Mouse (Mus musculus) hindbrain, embryonic 13.5 days (tissue): ENCODE measurements at regions not wholly inside any gene's neighbourhood (a gene's known extent, or its start where the extent isn't known, plus 50 kb on each side); places are given as distances from the start of the nearest gene placed in this dataset.
"Not testable (repeated sequence)": the region's sequence is repeated elsewhere in the genome, so short reads cannot be mapped to it uniquely, and the experiment has no call there.

Source experiments
- ATAC-seq: fragments of 200-750 bp; cut with Nextera tagmentation; 2 replicates; pipeline ENCODE4 v1.8.0; 2017; ENCODE audit warnings: moderate TSS enrichment; ENCODE audit not compliant: low FRiP score
- H3K27ac ChIP-seq: fragments of 300-500 bp; sonication (generic); 2 replicates; pipeline ENCODE4 v1.5.1; 2015; ENCODE audit warnings: inconsistent platforms, mild to moderate bottlenecking, moderate library complexity
- H3K27me3 ChIP-seq: fragments of 300-500 bp; sonication (generic); 2 replicates; pipeline ENCODE4 v1.6.1; 2015; ENCODE audit warnings: mild to moderate bottlenecking, inconsistent platforms
- H3K36me3 ChIP-seq: fragments of 300-500 bp; sonication (generic); 2 replicates; pipeline ENCODE4 v1.6.1; 2015; ENCODE audit warnings: mild to moderate bottlenecking, inconsistent platforms
- H3K4me1 ChIP-seq: fragments of 300-500 bp; sonication (generic); replicated peaks from 2 replicates; pipeline ENCODE4 v1.6.1; 2015; ENCODE audit warnings: inconsistent platforms
- H3K4me2 ChIP-seq: fragments of 300-500 bp; sonication (generic); 2 replicates; pipeline ENCODE4 v1.6.1; 2015; ENCODE audit warnings: inconsistent platforms, mild to moderate bottlenecking, moderate library complexity
- H3K4me3 ChIP-seq: fragments of 300-500 bp; sonication (generic); 2 replicates; pipeline ENCODE4 v1.5.1; 2015; ENCODE audit warnings: mild to moderate bottlenecking, inconsistent platforms
- H3K9ac ChIP-seq: fragments of 300-500 bp; sonication (generic); 2 replicates; pipeline ENCODE4 v1.6.1; 2015; ENCODE audit warnings: mild to moderate bottlenecking, inconsistent platforms
- H3K9me3 ChIP-seq: fragments of 300-500 bp; sonication (generic); 2 replicates; pipeline ENCODE4 v1.6.1; 2016; ENCODE audit warnings: inconsistent platforms
- WGBS: fragments of 180-500 bp; shearing (Covaris S2); methylation state at CpG from one replicate; pipeline ENCODE4 v1.1.7; 2015; 5-methylcytosine and 5-hydroxymethylcytosine counted together

DNA sequence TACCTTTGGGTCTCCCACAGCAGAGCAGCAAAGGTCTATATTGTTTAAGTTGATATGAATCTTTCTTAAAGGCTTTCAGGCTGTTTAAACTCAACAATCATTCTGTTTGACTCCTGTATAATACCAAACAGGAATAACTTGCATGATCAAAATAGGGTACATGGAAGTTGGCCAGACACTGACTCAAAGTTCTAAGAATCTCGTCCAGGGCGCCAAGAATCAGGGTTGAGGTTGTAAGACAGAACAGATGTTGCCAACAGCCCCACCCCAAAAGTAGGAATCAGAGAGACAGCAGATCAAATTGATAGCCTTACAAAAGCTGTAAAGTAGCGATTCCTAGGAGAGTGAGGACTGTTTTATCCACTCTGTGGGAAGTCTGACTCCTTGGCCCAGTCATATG lies 88.3 kb upstream of the Prlr start:
- H3K27me3 ChIP-seq, result no peaks in the 10 kb centered on the region
- H3K9ac ChIP-seq, result no peak overlapping the region
- no peak overlapping the region for H3K27ac ChIP-seq
- no peak overlapping the region for H3K4me3 ChIP-seq
- no peak for ATAC-seq
- no peaks in the 10 kb centered on the region for H3K9me3 ChIP-seq
- WGBS, result 79% methylated on average over 3 of the region's 3 CpGs
- no peaks in the 10 kb centered on the region for H3K36me3 ChIP-seq
- H3K4me2 ChIP-seq, result no peak overlapping the region
- H3K4me1 ChIP-seq, result no peaks in the 10 kb centered on the region

DNA sequence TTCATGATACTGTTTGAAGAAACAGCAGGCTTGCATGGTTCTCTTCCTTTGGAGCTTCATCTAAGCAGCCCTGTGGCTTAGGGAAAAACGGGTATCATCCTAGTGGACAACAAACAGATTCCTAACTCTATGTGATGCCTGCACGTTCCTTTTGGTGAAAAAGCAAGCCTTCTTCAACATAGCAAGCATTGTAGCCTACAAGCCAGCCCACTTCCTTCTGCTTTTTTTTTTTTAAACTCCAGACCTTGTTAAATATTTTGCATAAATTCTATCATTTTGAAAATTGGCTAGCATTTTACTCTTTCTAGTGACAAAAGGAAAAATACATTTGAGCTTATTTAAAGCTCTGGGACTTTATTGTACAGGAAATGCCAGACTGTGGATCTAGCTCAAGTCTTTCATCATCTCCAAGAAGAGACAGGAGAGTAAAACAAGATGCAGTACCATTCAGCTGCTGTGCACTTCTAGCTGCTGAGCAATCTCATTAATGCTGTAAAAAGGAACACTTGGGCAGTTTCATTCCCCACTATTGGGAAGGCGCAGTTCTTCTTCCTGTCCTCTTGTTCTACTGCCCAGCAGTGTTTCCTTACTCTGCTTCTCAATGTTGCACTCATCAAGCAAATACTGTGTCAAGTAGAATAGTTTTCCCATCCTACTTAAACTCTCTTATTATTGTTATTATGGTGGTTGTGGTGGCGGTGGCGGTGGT lies 86.5 kb upstream of the Prlr start:
- Histone ChIP-seq H3K4me3 (no peak overlapping the region), H3K4me2 (no peak overlapping the region), H3K27ac (no peak overlapping the region), H3K27me3 (no peaks in the 10 kb centered on the region), H3K9ac (no peak overlapping the region), H3K36me3 (no peaks in the 10 kb centered on the region), H3K9me3 (no peaks in the 10 kb centered on the region), H3K4me1 (no peaks in the 10 kb centered on the region)
- no peak for ATAC-seq
- WGBS, result 88% methylated on average over 5 of the region's 5 CpGs

DNA sequence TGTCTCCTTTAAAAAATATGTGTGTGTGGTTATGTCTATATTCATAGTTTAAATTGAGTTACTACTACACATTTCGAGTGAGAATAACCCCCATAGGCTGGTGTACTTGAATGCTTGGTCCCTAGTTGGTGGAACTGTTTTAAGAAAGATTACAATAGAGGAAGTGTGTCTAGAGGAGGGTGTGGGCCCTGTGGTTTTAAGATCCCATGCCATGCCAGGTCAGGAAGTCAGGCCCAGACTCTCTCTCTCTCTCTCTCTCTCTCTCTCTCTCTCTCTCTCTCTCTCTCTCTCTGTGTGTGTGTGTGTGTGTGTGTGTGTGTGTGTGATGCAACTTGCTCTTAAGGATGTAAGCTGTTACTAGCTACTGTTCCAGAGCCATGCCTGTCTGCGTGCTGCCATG lies 73.7 kb upstream of the Prlr start:
- ATAC-seq, result no peak
- Histone ChIP-seq H3K27ac (no peak overlapping the region), H3K9ac (no peak overlapping the region), H3K4me3 (no peak overlapping the region), H3K9me3 (no peaks in the 10 kb centered on the region), H3K4me1 (no peaks in the 10 kb centered on the region), H3K4me2 (no peak overlapping the region), H3K36me3 (no peaks in the 10 kb centered on the region), H3K27me3 (no peaks in the 10 kb centered on the region)
- 95% methylated on average over 2 of the region's 2 CpGs for WGBS

DNA sequence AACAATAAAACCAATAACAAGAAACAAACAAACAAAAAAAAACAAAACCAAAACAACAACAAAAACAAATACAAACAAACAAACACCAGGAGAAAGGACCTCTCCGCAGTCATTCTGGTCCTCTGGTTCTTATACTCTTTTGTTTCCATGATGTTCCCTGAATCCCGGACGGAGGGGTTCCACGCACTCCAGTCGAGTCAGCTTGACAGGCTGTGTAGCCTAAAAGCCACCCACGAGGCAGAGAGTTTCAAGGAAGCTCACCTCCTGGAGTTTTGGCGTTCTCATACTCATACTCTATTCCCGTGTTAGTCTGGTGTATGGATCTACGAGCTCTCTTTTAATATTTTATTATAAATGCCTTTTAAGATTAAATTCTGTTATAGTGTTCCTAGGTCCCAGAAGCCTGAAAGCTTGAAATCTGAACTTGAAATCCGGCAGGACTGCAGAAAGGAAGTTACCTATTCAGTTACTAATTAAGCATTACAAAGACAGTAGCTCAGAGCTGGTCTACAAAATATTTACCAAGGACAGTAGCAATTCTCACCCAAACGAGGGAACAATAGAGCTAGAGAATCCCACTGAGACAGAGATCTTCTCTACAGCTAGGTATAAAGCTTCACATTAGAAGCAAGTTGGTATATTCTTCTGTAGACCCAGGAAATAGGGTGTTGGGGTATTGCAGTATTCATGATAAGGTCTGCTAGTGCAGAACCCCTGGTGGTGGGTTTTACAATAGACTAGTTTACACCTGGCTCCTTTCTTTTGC lies 71.6 kb upstream of the Prlr start:
- not testable (repeated sequence) for H3K27ac ChIP-seq, H3K36me3 ChIP-seq, H3K4me2 ChIP-seq, H3K27me3 ChIP-seq, H3K4me3 ChIP-seq, H3K9me3 ChIP-seq, ATAC-seq, H3K9ac ChIP-seq, H3K4me1 ChIP-seq
- 56% methylated on average over 11 of the region's 11 CpGs for whole genome bisulfite sequencing

DNA sequence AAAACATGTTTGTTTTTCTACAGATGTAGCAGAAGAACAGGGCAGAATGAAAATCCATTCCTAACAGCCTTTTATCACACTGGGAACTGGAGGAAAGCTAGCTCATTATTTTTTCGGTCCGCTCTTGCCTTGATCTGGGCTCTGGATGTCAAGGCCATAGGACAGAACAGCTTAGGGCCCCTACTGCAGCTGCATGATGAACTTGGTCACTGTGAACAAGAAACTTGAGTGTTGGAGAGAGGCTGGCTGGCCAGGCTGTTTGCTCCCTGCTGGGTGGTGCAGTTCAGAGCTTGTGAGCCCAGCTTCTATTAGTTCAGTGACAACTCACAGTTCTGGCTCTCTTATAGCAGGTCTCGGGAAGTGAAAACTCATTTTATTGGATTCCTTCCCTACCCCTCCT lies 70.2 kb upstream of the Prlr start:
- no peak overlapping the region for H3K27ac ChIP-seq
- no peak overlapping the region for H3K4me3 ChIP-seq
- H3K4me1 ChIP-seq, result no peaks in the 10 kb centered on the region
- no peak for ATAC-seq
- H3K9ac ChIP-seq, result no peak overlapping the region
- 93% methylated on average over 3 of the region's 3 CpGs for WGBS
- H3K9me3 ChIP-seq, result no peaks in the 10 kb centered on the region
- no peaks in the 10 kb centered on the region for H3K27me3 ChIP-seq
- H3K4me2 ChIP-seq, result no peak overlapping the region
- H3K36me3 ChIP-seq, result no peaks in the 10 kb centered on the region
